Mouse (Mus musculus): ENCODE data around the gene Frk. TPM values are rescaled to one million over a fixed set of nuclear protein-coding genes. Genes with fewer than 3 reads are reported as not detected.
"Not testable (repeated sequence)": the region's sequence is repeated elsewhere in the genome, so short reads cannot be mapped to it uniquely, and the experiment has no call there.

Gene Frk
- polyA plus RNA-seq, 3 experiments from 2014 or later: not detected

DNA sequence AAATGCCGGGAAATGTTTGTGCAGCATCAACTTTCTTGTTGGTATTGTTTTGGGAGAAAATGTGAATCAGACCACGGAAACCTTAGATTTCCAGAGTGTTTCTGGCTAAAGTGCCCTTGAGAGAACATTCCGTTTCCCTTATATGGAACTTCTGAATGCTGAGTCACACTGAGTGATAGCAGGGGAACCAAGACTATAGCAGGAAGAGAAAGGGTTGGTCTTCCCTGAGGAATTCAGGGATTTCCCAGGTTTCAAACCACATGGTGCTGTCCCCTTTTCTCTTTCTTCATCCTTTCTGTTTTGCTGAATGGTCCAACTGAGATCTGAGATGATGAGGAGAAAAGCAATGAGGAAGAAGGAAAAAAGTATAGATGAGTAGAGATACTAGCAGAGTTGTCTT lies 135.3 kb downstream of the Frk start:
- ATAC-seq: no peak

GRCm38 (mm10) chr10:34620540-34620939 lies 137.3 kb downstream of the Frk start:
- not testable (repeated sequence) for ATAC-seq

DNA sequence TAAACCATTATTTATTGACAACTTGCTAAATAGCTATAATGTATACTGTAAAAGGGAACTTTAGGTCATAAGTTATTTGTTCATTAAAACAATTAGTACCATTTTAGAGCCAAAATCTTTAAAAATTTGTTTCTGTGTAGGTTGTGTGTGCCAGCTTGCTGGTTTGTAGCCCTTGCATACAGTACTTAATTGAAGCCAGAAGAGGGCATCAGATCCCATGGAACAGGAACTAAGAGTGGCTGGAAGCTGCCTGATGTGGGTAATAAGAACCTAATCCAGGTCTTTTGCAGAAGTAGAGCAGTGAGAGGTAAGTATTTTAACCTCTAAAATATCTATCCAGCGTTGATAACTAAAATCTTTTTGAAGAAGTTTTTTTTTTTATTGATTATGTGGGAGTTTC lies 155.0 kb downstream of the Frk start:
- no peak for ATAC-seq

Other genes with a start within 250 kb of the Frk start
- gene Tspyl1, start 201.2 kb upstream of the Frk start, polyA plus RNA-seq (2017; shearing (Covaris generic)): 10 to 100 TPM; 36.1 to 49.1 (median 40.1) TPM
- gene Tspyl4, start 186.0 kb upstream of the Frk start, polyA plus RNA-seq (2017; shearing (Covaris generic)): 10 to 100 TPM; 11.8 to 18.2 (median 16.2) TPM
- gene Col10a1, start 93.4 kb upstream of the Frk start, polyA plus RNA-seq (2017; shearing (Covaris generic)): under 1 TPM; 0.41 to 0.82 (median 0.56) TPM
- 100 to 1,000 TPM in 1 of 3 experiments, 10 to 100 TPM in 2; 74.1 to 101 (median 94.0) TPM for gene Nt5dc1, start 64.8 kb upstream of the Frk start, polyA plus RNA-seq (2017; shearing (Covaris generic))

Measured in inflammation-experienced regulatory T-cells, adult 6 months (primary cell).